Mouse (Mus musculus) MEL (cell line): ENCODE measurements around the gene Ipcef1.

Source experiments
- CTCF ChIP-seq, 3 experiments: IDR thresholded peaks in 2 of 3; conservative IDR thresholded peaks in 1 of 3; 2 replicates each; pipeline ENCODE4 v1.5.1; 2011 to 2012; ENCODE audit warnings: low read length in 3 of 3, low read depth in 2 of 3, mild to moderate bottlenecking in 2 of 3, improper control_type of control experiment in 1 of 3, inconsistent platforms in 1 of 3, mixed read lengths in 1 of 3, moderate library complexity in 1 of 3; ENCODE audit not compliant: control insufficient read depth in 1 of 3, insufficient read depth in 1 of 3, poor library complexity in 1 of 3, severe bottlenecking in 1 of 3
- E2F4 ChIP-seq: IDR thresholded peaks from 2 replicates; pipeline ENCODE4 v1.6.1; 2011; ENCODE audit warnings: low read depth, low read length, improper control_type of control experiment, borderline replicate concordance
- EP300 ChIP-seq, 2 experiments: IDR thresholded peaks; 2 replicates each; pipeline ENCODE4 v1.6.1; 2011; ENCODE audit warnings: improper control_type of control experiment in 2 of 2, low read length in 2 of 2, low read depth in 1 of 2, mild to moderate bottlenecking in 1 of 2
- GATA1 ChIP-seq: IDR thresholded peaks from 2 replicates; pipeline ENCODE4 v1.6.1; 2011; ENCODE audit warnings: low read depth, low read length, improper control_type of control experiment
- MEF2A ChIP-seq: IDR thresholded peaks from 2 replicates; pipeline ENCODE4 v1.6.1; 2014; ENCODE audit warnings: low read depth, mild to moderate bottlenecking, inconsistent platforms, low read length, improper control_type of control experiment; ENCODE audit not compliant: poor library complexity, insufficient replicate concordance, severe bottlenecking; ENCODE audit errors: extremely low read depth
- SMC3 ChIP-seq: IDR thresholded peaks from 2 replicates; pipeline ENCODE4 v1.6.1; 2011; ENCODE audit warnings: low read depth, low read length, improper control_type of control experiment

DNA sequence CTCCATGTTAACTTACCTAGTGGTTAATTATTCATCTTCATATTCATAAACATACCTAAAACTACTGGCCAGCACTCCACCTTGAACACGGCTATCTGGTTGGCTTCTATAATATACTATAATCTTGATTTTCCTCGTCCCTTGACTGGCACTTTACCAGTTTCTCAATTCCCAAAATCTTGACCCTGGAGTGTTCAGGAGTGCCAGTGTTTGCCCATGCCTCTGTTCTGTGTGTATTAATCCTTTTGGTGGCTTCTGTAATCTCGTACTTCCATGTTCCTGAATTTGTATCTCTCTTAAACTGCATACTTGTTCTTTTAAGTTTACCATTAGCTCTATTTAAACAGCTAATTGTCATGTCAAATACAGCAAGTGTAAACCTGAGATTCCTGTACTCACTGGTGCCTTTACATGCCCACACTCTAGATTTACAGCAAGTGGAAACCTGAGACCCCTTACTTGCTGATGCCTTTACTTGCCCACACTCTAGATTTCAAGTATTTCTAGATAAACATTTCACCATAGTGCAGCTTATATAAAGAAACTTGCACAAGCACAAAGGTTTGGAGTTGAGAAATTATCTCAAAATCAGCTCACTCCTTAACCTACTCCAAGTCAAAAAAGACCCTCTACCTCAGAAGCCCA, 155.5 kb downstream of the Ipcef1 start:
- no peak for TF ChIP-seq MEF2A
- no peak for TF ChIP-seq CTCF (IDR thresholded peaks at IDR 0.05 in 2 of 3, conservative IDR thresholded peaks at IDR 0.05 in 1 of 3; ENCODE audit: control insufficient read depth in 1 of 3, insufficient read depth in 1 of 3, low read depth in 2 of 3, low read length in 3 of 3, poor library complexity in 1 of 3, severe bottlenecking in 1 of 3)
- no peak for TF ChIP-seq EP300 (IDR thresholded peaks at IDR 0.05; ENCODE audit: low read depth in 1 of 2, low read length in 2 of 2)
- no peak for TF ChIP-seq E2F4
- TF ChIP-seq GATA1, result no peak
- no peak for TF ChIP-seq SMC3
